ENCODE assay signal across 21 mouse cellular contexts in the genomic region with DNA sequence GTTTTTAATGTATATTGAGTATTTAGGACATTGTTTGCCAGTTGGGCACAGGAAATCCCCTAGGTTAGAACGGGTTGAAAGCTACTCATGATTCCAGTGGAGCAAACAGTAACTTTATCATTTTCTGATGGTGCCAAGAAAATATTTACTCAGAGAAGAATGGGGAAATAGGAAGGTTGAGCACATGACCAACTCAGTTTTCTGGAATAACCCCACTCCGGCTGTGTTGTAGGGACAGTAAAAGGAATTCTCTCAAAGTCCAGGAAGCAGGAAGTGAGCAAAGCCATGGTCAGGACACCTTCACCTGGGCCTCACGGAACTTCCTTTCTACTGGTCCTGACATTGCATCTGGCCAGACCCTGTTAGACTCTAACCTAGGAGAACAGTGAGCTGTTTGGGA.
"Had no signal": no experiment of that assay in that cellular context is flagged by ENCODE, and none has a peak within 500 bp of the region (broad histone marks: within the 10 kb centered on the region; RNA-seq: fewer than 3 reads in every experiment).

No protein-coding gene starts in this region.

- H3K9ac ChIP-seq: limb, embryonic 13.5 days; liver, embryonic 14.5 days; liver, postnatal 0 days; lung, embryonic 14.5 days; midbrain, embryonic 12.5 days; midbrain, embryonic 15.5 days; neural tube, embryonic 12.5 days; neural tube, embryonic 15.5 days had no signal

- H3K4me3 ChIP-seq: limb, embryonic 10.5 days; limb, embryonic 13.5 days; midbrain, embryonic 12.5 days; midbrain, embryonic 15.5 days; neural tube, embryonic 12.5 days; neural tube, embryonic 15.5 days had no signal

- ATAC-seq: liver, postnatal 0 days; lung, postnatal 0 days; midbrain, embryonic 15.5 days had no signal

- H3K36me3 ChIP-seq: limb, embryonic 10.5 days; limb, embryonic 13.5 days; midbrain, embryonic 12.5 days; midbrain, embryonic 15.5 days; neural tube, embryonic 12.5 days; neural tube, embryonic 15.5 days had no signal

- H3K9me3 ChIP-seq: limb, embryonic 10.5 days; limb, embryonic 13.5 days; midbrain, embryonic 12.5 days; midbrain, embryonic 15.5 days; neural tube, embryonic 12.5 days; neural tube, embryonic 15.5 days had no signal

- H3K4me1 ChIP-seq: midbrain, embryonic 15.5 days; neural tube, embryonic 12.5 days; neural tube, embryonic 15.5 days had no signal

- DNase-seq: kidney, adult 2 months; kidney, postnatal 10 days; kidney, postnatal 36 days; layer of hippocampus, adult 9-11 months; liver; liver, postnatal 0 days; lung, embryonic 14.5 days; right cerebral cortex, postnatal 25 days; spleen, adult 18-20 months; thymus, adult 18-20 months; thymus, postnatal 14 days; thymus, postnatal 4 days had no signal

- H3K27me3 ChIP-seq: midbrain, embryonic 12.5 days; midbrain, embryonic 15.5 days; neural tube, embryonic 12.5 days; neural tube, embryonic 15.5 days had no signal

- H3K27ac ChIP-seq: limb, embryonic 10.5 days; limb, embryonic 13.5 days; liver, embryonic 14.5 days; macrophage; midbrain, embryonic 12.5 days; midbrain, embryonic 15.5 days; neural tube, embryonic 12.5 days; neural tube, embryonic 15.5 days had no signal

- H3K4me2 ChIP-seq: limb, embryonic 13.5 days; lung, embryonic 14.5 days; midbrain, embryonic 12.5 days; midbrain, embryonic 15.5 days; neural tube, embryonic 12.5 days; neural tube, embryonic 15.5 days had no signal
